Mouse (Mus musculus) bone marrow, adult 2 months (tissue): Measurements from ENCODE around the gene Rftn1.

Source experiments
- CTCF ChIP-seq: fragments of 200-500 bp; IDR thresholded peaks from 2 replicates; pipeline ENCODE4 v1.5.1; 2011; ENCODE audit warnings: low read length, control low read depth; ENCODE audit not compliant: control insufficient read depth, insufficient read depth
- POLR2A ChIP-seq: fragments of 200-500 bp; IDR thresholded peaks from 2 replicates; pipeline ENCODE4 v1.6.1; 2011; ENCODE audit warnings: low read depth, mild to moderate bottlenecking, control low read depth, low read length, borderline replicate concordance; ENCODE audit not compliant: control insufficient read depth

DNA sequence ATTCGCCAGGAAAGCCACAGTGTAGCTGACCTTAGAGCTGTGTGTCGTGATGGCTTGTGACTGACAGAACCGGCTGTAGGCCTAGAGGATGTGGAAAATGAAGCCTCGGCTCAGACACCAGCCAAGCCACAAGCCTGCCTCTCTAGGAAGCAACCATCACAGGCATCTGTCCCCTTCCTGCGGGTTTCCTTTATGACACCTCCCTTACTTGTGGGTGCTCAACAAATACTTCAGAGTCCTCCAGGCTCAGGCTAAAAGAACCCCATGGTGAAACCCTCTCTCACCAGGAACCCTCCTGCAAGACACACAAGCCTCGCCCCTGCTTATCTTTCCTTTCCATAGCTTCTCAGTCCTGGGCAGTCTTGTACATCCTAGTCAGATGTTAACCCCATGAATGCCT is 31.9 kb downstream of the Rftn1 start:
- TF ChIP-seq CTCF, result no peak
- no peak for TF ChIP-seq POLR2A
